Mouse (Mus musculus) liver, embryonic 16.5 days (tissue): Measurements from ENCODE around the gene Cfap74. TPM values are rescaled to one million over a fixed set of nuclear protein-coding genes. Genes with fewer than 3 reads are reported as not detected.

Source experiments
- ATAC-seq: fragments of 200-750 bp; cut with Nextera tagmentation; 2 replicates; pipeline ENCODE4 v1.8.0; 2017; ENCODE audit warnings: low read depth, mild to moderate bottlenecking, moderate number of reproducible peaks, moderate library complexity
- H3K27ac ChIP-seq: fragments of 300-500 bp; sonication (generic); 2 replicates; pipeline ENCODE4 v1.5.1; 2014; ENCODE audit warnings: mild to moderate bottlenecking, low read length
- H3K27me3 ChIP-seq: fragments of 300-500 bp; sonication (generic); 2 replicates; pipeline ENCODE4 v1.6.1; 2014; ENCODE audit warnings: low read depth, low read length, mixed read lengths; ENCODE audit not compliant: control insufficient read depth, insufficient read depth
- H3K36me3 ChIP-seq: fragments of 300-500 bp; sonication (generic); 2 replicates; pipeline ENCODE4 v1.6.1; 2014; ENCODE audit warnings: mild to moderate bottlenecking; ENCODE audit not compliant: control insufficient read depth, insufficient read depth
- H3K4me1 ChIP-seq: fragments of 300-500 bp; sonication (generic); 2 replicates; pipeline ENCODE4 v1.6.1; 2014; ENCODE audit warnings: low read depth, low read length, mixed read lengths; ENCODE audit not compliant: control insufficient read depth
- H3K4me2 ChIP-seq: fragments of 300-500 bp; sonication (generic); 2 replicates; pipeline ENCODE4 v1.6.1; 2014; ENCODE audit warnings: low read depth, low read length, mixed read lengths
- H3K4me3 ChIP-seq: fragments of 300-500 bp; sonication (generic); 2 replicates; pipeline ENCODE4 v1.5.1; 2014; ENCODE audit warnings: low read depth, mild to moderate bottlenecking, low read length
- H3K9ac ChIP-seq: fragments of 300-500 bp; sonication (generic); 2 replicates; pipeline ENCODE4 v1.6.1; 2014; ENCODE audit warnings: low read depth, low read length
- H3K9me3 ChIP-seq: fragments of 300-500 bp; sonication (generic); replicated peaks from 2 replicates; pipeline ENCODE4 v1.6.1; 2016; ENCODE audit warnings: low read length; ENCODE audit not compliant: control insufficient read depth
- WGBS: fragments of 180-500 bp; shearing (Covaris S2); extraction: QIAGEN DNeasy Blood & Tissue Kit; methylation state at CpG from one replicate; pipeline ENCODE4 v1.1.7; 2014; ENCODE audit not compliant: insufficient replicate concordance; 5-methylcytosine and 5-hydroxymethylcytosine counted together
- polyA plus RNA-seq: library from polyadenylated mRNA; unstranded; fragments of >200 nt; fragmentation: Nextera tagmentation; extraction: Ambion mirVana; gene quantifications from 2 replicates; pipeline ENCODE4 v1.2.1, GENCODE M21; 2015

Cfap74 gene
- polyA plus RNA-seq, 1 experiment from 2014 or later: 0.12 TPM

- no peak within 1 kb of the TSS for H3K9ac ChIP-seq
- no peaks in the 10 kb centered on the region for H3K36me3 ChIP-seq
- no peaks in the 10 kb centered on the region for H3K9me3 ChIP-seq
- ATAC-seq: peak; percentile 30; the same call in 1 of the 2 replicates
- 1% methylated on average over 57 of the region's 57 CpGs for WGBS
- no peaks in the 10 kb centered on the region for H3K4me1 ChIP-seq
- H3K4me3 ChIP-seq: peak within 1 kb of the TSS; percentile 34
- peak within 1 kb of the TSS; percentile 63 for H3K4me2 ChIP-seq
- peaks cover 22% of the 10 kb centered on the region for H3K27me3 ChIP-seq
- no peak within 1 kb of the TSS for H3K27ac ChIP-seq
These were observed 11.3 kb upstream of the Cfap74 start, which contains the start of gene Gabrd for GRCm38 (mm10) chr4:155397511-155398221. Gabrd (minus strand) TSS chr4:155398112.

- Histone ChIP-seq H3K9me3 (no peaks in the 10 kb centered on the region), H3K36me3 (no peaks in the 10 kb centered on the region), H3K27me3 (peaks cover 22% of the 10 kb centered on the region), H3K9ac (no peak overlapping the region), H3K4me2 (peak overlapping the region; percentile 63), H3K4me1 (no peaks in the 10 kb centered on the region), H3K4me3 (no peak overlapping the region), H3K27ac (no peak overlapping the region)
- 3% methylated on average over 9 of the region's 9 CpGs for WGBS
- no peak for ATAC-seq
These were observed 10.8 kb upstream of the Cfap74 start for GRCm38 (mm10) chr4:155398222-155398540.

GRCm38 (mm10) chr4:155401121-155401520 lies 7.9 kb upstream of the Cfap74 start:
- Histone ChIP-seq H3K4me1 (no peaks in the 10 kb centered on the region), H3K9ac (no peak overlapping the region), H3K27ac (no peak overlapping the region), H3K4me3 (no peak overlapping the region), H3K27me3 (peaks cover 19% of the 10 kb centered on the region), H3K9me3 (no peaks in the 10 kb centered on the region), H3K4me2 (no peak overlapping the region), H3K36me3 (no peaks in the 10 kb centered on the region)
- 50% methylated on average over 7 of the region's 7 CpGs for WGBS
- no peak for ATAC-seq

- no peak overlapping the region for H3K4me2 ChIP-seq
- no peaks in the 10 kb centered on the region for H3K9me3 ChIP-seq
- no peaks in the 10 kb centered on the region for H3K4me1 ChIP-seq
- ATAC-seq: no peak
- H3K4me3 ChIP-seq: no peak overlapping the region
- no peak overlapping the region for H3K27ac ChIP-seq
- WGBS: 68% methylated on average over 1 of the region's 1 CpGs
- no peak overlapping the region for H3K9ac ChIP-seq
- no peaks in the 10 kb centered on the region for H3K36me3 ChIP-seq
- peaks cover 12% of the 10 kb centered on the region for H3K27me3 ChIP-seq
These were observed 6.5 kb upstream of the Cfap74 start for GRCm38 (mm10) chr4:155402489-155402888.

GRCm38 (mm10) chr4:155408695-155409057 lies 314 bp upstream of the Cfap74 start:
- WGBS: 3% methylated on average over 8 of the region's 8 CpGs
- Histone ChIP-seq H3K27ac (no peak overlapping the region), H3K4me3 (peak overlapping the region; percentile 19; the same call in 1 of the 2 replicates), H3K9me3 (no peaks in the 10 kb centered on the region), H3K36me3 (no peaks in the 10 kb centered on the region), H3K27me3 (peaks cover 3% of the 10 kb centered on the region; the same call in 1 of the 2 replicates), H3K4me2 (peak overlapping the region; percentile 39), H3K4me1 (no peaks in the 10 kb centered on the region), H3K9ac (no peak overlapping the region)
- no peak for ATAC-seq

- Histone ChIP-seq H3K27ac (no peak overlapping the region), H3K4me2 (no peak overlapping the region), H3K9me3 (no peaks in the 10 kb centered on the region), H3K4me1 (no peaks in the 10 kb centered on the region), H3K9ac (no peak overlapping the region), H3K36me3 (no peaks in the 10 kb centered on the region), H3K4me3 (no peak overlapping the region), H3K27me3 (peaks cover 3% of the 10 kb centered on the region; the same call in 1 of the 2 replicates)
- no peak for ATAC-seq
- WGBS: 68% methylated on average over 6 of the region's 6 CpGs
These were observed 3.1 kb downstream of the Cfap74 start for GRCm38 (mm10) chr4:155412124-155412523.

GRCm38 (mm10) chr4:155413641-155414335 lies 4.8 kb downstream of the Cfap74 start:
- no peak overlapping the region for H3K4me2 ChIP-seq
- H3K4me1 ChIP-seq: no peaks in the 10 kb centered on the region
- no peak overlapping the region for H3K27ac ChIP-seq
- ATAC-seq: no peak
- no peak overlapping the region for H3K9ac ChIP-seq
- H3K36me3 ChIP-seq: no peaks in the 10 kb centered on the region
- no peaks in the 10 kb centered on the region; the same call in 1 of the 2 replicates for H3K27me3 ChIP-seq
- H3K4me3 ChIP-seq: no peak overlapping the region
- H3K9me3 ChIP-seq: no peaks in the 10 kb centered on the region
- 67% methylated on average over 11 of the region's 11 CpGs for WGBS

GRCm38 (mm10) chr4:155414656-155415235 lies 5.8 kb downstream of the Cfap74 start:
- H3K9ac ChIP-seq: no peak overlapping the region
- no peak overlapping the region for H3K27ac ChIP-seq
- H3K4me2 ChIP-seq: no peak overlapping the region
- 58% methylated on average over 9 of the region's 9 CpGs for WGBS
- no peak overlapping the region for H3K4me3 ChIP-seq
- H3K36me3 ChIP-seq: no peaks in the 10 kb centered on the region
- H3K9me3 ChIP-seq: no peaks in the 10 kb centered on the region
- H3K27me3 ChIP-seq: no peaks in the 10 kb centered on the region
- no peaks in the 10 kb centered on the region for H3K4me1 ChIP-seq
- no peak for ATAC-seq

GRCm38 (mm10) chr4:155420137-155420536 lies 11.1 kb downstream of the Cfap74 start:
- Histone ChIP-seq H3K4me2 (no peak overlapping the region), H3K4me3 (no peak overlapping the region), H3K27ac (no peak overlapping the region), H3K36me3 (no peaks in the 10 kb centered on the region), H3K9ac (no peak overlapping the region), H3K9me3 (no peaks in the 10 kb centered on the region), H3K27me3 (no peaks in the 10 kb centered on the region), H3K4me1 (no peaks in the 10 kb centered on the region)
- no peak for ATAC-seq
- 66% methylated on average over 3 of the region's 3 CpGs for WGBS
